In genomic region chr13:89543003-89543402, GRCm38 (mm10) we compare ENCODE assay signal across 8 mouse cellular contexts. TPM values are rescaled to one million over a fixed set of nuclear protein-coding genes. Genes with fewer than 3 reads are reported as not detected.
A peak's percentile ranks its signal among the peaks of the same experiment; 100 is the strongest.
DNase-seq lines count a peak whose midpoint lies in the region; ATAC-seq and TF ChIP-seq lines count a peak whose summit lies in the region.

No protein-coding gene starts in this region.

- no peaks in the 10 kb centered on the region; the same call in 1 of the 2 replicates for H3K27me3 ChIP-seq in kidney, adult 2 months (replicated peaks; ENCODE audit: control insufficient read depth, insufficient read depth, low read length)
- H3K27me3 ChIP-seq in kidney, embryonic 16.5 days (ENCODE audit: insufficient read depth, low read length), result no peaks in the 10 kb centered on the region
- H3K27me3 ChIP-seq in Patski, result no peaks in the 10 kb centered on the region
- H3K27me3 ChIP-seq in forebrain, embryonic 15.5 days, result no peaks in the 10 kb centered on the region
- H3K27me3 ChIP-seq in lung, postnatal 0 days (replicated peaks; ENCODE audit: insufficient read depth, low read length), result no peaks in the 10 kb centered on the region

- H3K27ac ChIP-seq in kidney, adult 2 months (ENCODE audit: insufficient read depth, low read depth, low read length), result no peak overlapping the region
- H3K27ac ChIP-seq in kidney, embryonic 16.5 days (ENCODE audit: low read length), result no peak overlapping the region
- no peak overlapping the region for H3K27ac ChIP-seq in forebrain, embryonic 15.5 days (replicated peaks)
- H3K27ac ChIP-seq in lung, postnatal 0 days (ENCODE audit: low read length), result no peak overlapping the region

- CTCF ChIA-PET in Patski (lab: Charles Lee), result interaction anchor here (1.0 kb wide), 1 partner anchor 14 kb away, joined by 4 read pairs; no protein-coding TSS in a partner anchor

- WGBS in kidney, adult 2 months, result 3% methylated on average over 3 of the region's 3 CpGs
- WGBS in kidney, embryonic 16.5 days, result 2% methylated on average over 3 of the region's 3 CpGs
- WGBS in forebrain, embryonic 15.5 days, result 6% methylated on average over 3 of the region's 3 CpGs
- WGBS in lung, postnatal 0 days, result 2% methylated on average over 3 of the region's 3 CpGs

- no peak; the same call in 1 of the 2 replicates for TF ChIP-seq EP300 in lung, postnatal 0 days (IDR thresholded peaks at IDR 0.05)

- H3K9me3 ChIP-seq in kidney, embryonic 16.5 days (ENCODE audit: low read length), result no peaks in the 10 kb centered on the region
- no peaks in the 10 kb centered on the region for H3K9me3 ChIP-seq in forebrain, embryonic 15.5 days
- H3K9me3 ChIP-seq in lung, postnatal 0 days (ENCODE audit: low read length), result no peaks in the 10 kb centered on the region

- no peak overlapping the region for H3K9ac ChIP-seq in kidney, embryonic 16.5 days (replicated peaks; ENCODE audit: low read length)
- no peak overlapping the region for H3K9ac ChIP-seq in forebrain, embryonic 15.5 days (replicated peaks)
- H3K9ac ChIP-seq in lung, postnatal 0 days (replicated peaks; ENCODE audit: low read depth), result no peak overlapping the region

- H3K4me2 ChIP-seq in kidney, embryonic 16.5 days (replicated peaks; ENCODE audit: low read depth, low read length), result no peak overlapping the region
- no peak overlapping the region for H3K4me2 ChIP-seq in forebrain, embryonic 15.5 days (replicated peaks)
- H3K4me2 ChIP-seq in lung, postnatal 0 days (replicated peaks; ENCODE audit: low read depth, low read length), result no peak overlapping the region

- DNase-seq in kidney, adult 2 months, result peak; percentile 58
- DNase-seq in CD4-positive, CD25-positive, alpha-beta regulatory T cell, adult 2 months (ENCODE audit: low read depth, low spot score), result peak; percentile 85
- DNase-seq in Patski (ENCODE audit: low read depth, low spot score), result peak; percentile 20
- DNase-seq in lung, postnatal 0 days (ENCODE audit: low spot score), result peak; percentile 84
- DNase-seq in telencephalon, adult 2 months (ENCODE audit: low read depth, low spot score), result peak; percentile 74

- H3K4me3 ChIP-seq in kidney, adult 2 months (ENCODE audit: insufficient read depth, low read depth, low read length), result no peak overlapping the region
- H3K4me3 ChIP-seq in kidney, embryonic 16.5 days (ENCODE audit: low read length), result no peak overlapping the region
- H3K4me3 ChIP-seq in forebrain, embryonic 15.5 days, result no peak overlapping the region
- H3K4me3 ChIP-seq in lung, postnatal 0 days (ENCODE audit: low read depth, low read length), result no peak overlapping the region

- H3K4me1 ChIP-seq in kidney, adult 2 months (ENCODE audit: control insufficient read depth, insufficient read depth, low read length), result 0 out of 2 replicates have a peak, but pooled peaks cover 2% of the 10 kb centered on the region
- peaks cover 6% of the 10 kb centered on the region for H3K4me1 ChIP-seq in kidney, embryonic 16.5 days (ENCODE audit: insufficient read depth, low read length)
- H3K4me1 ChIP-seq in forebrain, embryonic 15.5 days, result peaks cover 6% of the 10 kb centered on the region
- no peaks in the 10 kb centered on the region for H3K4me1 ChIP-seq in lung, postnatal 0 days (ENCODE audit: insufficient read depth, low read depth, low read length)

- TF ChIP-seq POLR2A in kidney, adult 2 months (IDR thresholded peaks at IDR 0.05; ENCODE audit: low read depth, low read length), result no peak

- H3K36me3 ChIP-seq in kidney, adult 2 months (ENCODE audit: control insufficient read depth, insufficient read depth, low read length), result no peaks in the 10 kb centered on the region
- no peaks in the 10 kb centered on the region for H3K36me3 ChIP-seq in kidney, embryonic 16.5 days (ENCODE audit: insufficient read depth, low read length)
- H3K36me3 ChIP-seq in forebrain, embryonic 15.5 days, result no peaks in the 10 kb centered on the region
- no peaks in the 10 kb centered on the region for H3K36me3 ChIP-seq in lung, postnatal 0 days (ENCODE audit: insufficient read depth, low read length)

- TF ChIP-seq CTCF in kidney, adult 2 months (conservative IDR thresholded peaks at IDR 0.05; ENCODE audit: insufficient read depth, insufficient read length, low read depth, low read length), result peak; percentile 29; the same call in 1 of the 2 replicates
- TF ChIP-seq CTCF in Patski (IDR thresholded peaks at IDR 0.05), result peak; percentile 53
- TF ChIP-seq CTCF in lung, postnatal 0 days (IDR thresholded peaks at IDR 0.05), result peak; percentile 88

- POLR2A ChIA-PET in Patski (lab: Charles Lee), result no interaction called here

- ATAC-seq in kidney, embryonic 16.5 days (ENCODE audit: low FRiP score, low TSS enrichment), result no peak
- ATAC-seq in Patski, result no peak
- ATAC-seq in forebrain, embryonic 15.5 days (replicated peaks), result peak; percentile 57; the same call in 1 of the 2 replicates
- peak; percentile 51; the same call in 1 of the 2 replicates for ATAC-seq in lung, postnatal 0 days
- ATAC-seq in erythroid progenitor cell, adult 5-6 weeks (replicated peaks; ENCODE audit: low FRiP score, poor library complexity, severe bottlenecking), result no peak

- in situ Hi-C loops in Patski (cut with MboI; ENCODE audit: low pct_unique_long_range_greater_than_20kb), result no loop called here

RNA-seq across cellular contexts. Expression of gene Hapln1, which starts 3.4 kb away (rescaled TPM):
- polyA plus RNA-seq in kidney, adult 2 months (2012; rRNA removed), result 0.18 and 0.33 TPM in 2 replicates
- polyA plus RNA-seq in kidney, embryonic 16.5 days (2015; fragmentation: Nextera tagmentation; extraction: Ambion mirVana), result 9.0 TPM in 2 replicates
- polyA plus RNA-seq in Patski (2021), result not detected
- 0.15 and 0.19 TPM in 2 replicates for polyA plus RNA-seq in forebrain, embryonic 15.5 days (2015; fragmentation: Nextera tagmentation; extraction: Ambion mirVana)
- polyA plus RNA-seq in lung, postnatal 0 days (2015; fragmentation: Nextera tagmentation; extraction: Ambion mirVana), result 6.4 and 7.3 TPM in 2 replicates
- not detected in 2 replicates for total RNA-seq in erythroid progenitor cell, adult 5-6 weeks (2015; ENCODE audit: low replicate concordance)
- not detected in 2 replicates for total RNA-seq in erythroid progenitor cell, adult 5-6 weeks (2017; ENCODE audit: low replicate concordance)

Comparison
In these comparisons a context has a peak if more than half of its experiments do, and no peak if none do; other contexts are left out.
1. DNase-seq: peak in every context shown above with its lines; median percentile 85 in CD4-positive, CD25-positive, alpha-beta regulatory T cell, adult 2 months; 84 in lung, postnatal 0 days; 74 in telencephalon, adult 2 months; 58 in kidney, adult 2 months; 20 in Patski.
2. CTCF ChIP-seq: peak in every context shown above with its lines; median percentile 88 in lung, postnatal 0 days; 53 in Patski; 29 in kidney, adult 2 months.
3. ATAC-seq: peak in forebrain, embryonic 15.5 days (single experiment) and lung, postnatal 0 days (single experiment); none in kidney, embryonic 16.5 days (single experiment), Patski (single experiment) and erythroid progenitor cell, adult 5-6 weeks (single experiment).